Mouse (Mus musculus): ENCODE measurements around the gene Fam162a. TPM values are rescaled to one million over a fixed set of nuclear protein-coding genes. Genes with fewer than 3 reads are reported as not detected.

Gene Fam162a
- polyA plus RNA-seq, 1 experiment = 178 TPM

- no peak for TF ChIP-seq CEBPB (IDR thresholded peaks at IDR 0.05; ENCODE audit: low read depth)
- no peak for TF ChIP-seq USF1 (IDR thresholded peaks at IDR 0.05; ENCODE audit: low read depth)
- no peak for TF ChIP-seq MYOG (IDR thresholded peaks at IDR 0.05; ENCODE audit: control insufficient read depth, extremely low read depth, insufficient read length)
- no peak for TF ChIP-seq CTCF (IDR thresholded peaks at IDR 0.05; ENCODE audit: control insufficient read depth, insufficient read depth, insufficient read length)
- TF ChIP-seq FOSL1 (IDR thresholded peaks at IDR 0.05; ENCODE audit: insufficient read depth, low read length, poor library complexity, severe bottlenecking) = no peak
- TF ChIP-seq MYOD1 (IDR thresholded peaks at IDR 0.05; ENCODE audit: control insufficient read depth, insufficient read length, low read depth) = no peak
- no peak for TF ChIP-seq MAX (IDR thresholded peaks at IDR 0.05)
- Histone ChIP-seq H3ac (ENCODE audit: control insufficient read depth, insufficient read length, low read depth) (no peak overlapping the region), H3K79me2 (ENCODE audit: control insufficient read depth, insufficient read depth) (peaks cover 10% of the 10 kb centered on the region), H3K27me3 (ENCODE audit: control insufficient read depth, insufficient read depth, insufficient read length) (no peaks in the 10 kb centered on the region), H3K79me3 (ENCODE audit: low read depth) (peaks cover 2% of the 10 kb centered on the region), H3K36me3 (ENCODE audit: control insufficient read depth, insufficient read depth) (peaks cover 13% of the 10 kb centered on the region), H3K4me3 (ENCODE audit: insufficient read depth, poor library complexity, severe bottlenecking) (no peak overlapping the region)
These were observed 16.5 kb downstream of the Fam162a start for GRCm38 (mm10) chr16:36054920-36055319.

- Histone ChIP-seq H3K36me3 (ENCODE audit: control insufficient read depth, insufficient read depth) (peaks cover 25% of the 10 kb centered on the region), H3K79me2 (ENCODE audit: control insufficient read depth, insufficient read depth) (peaks cover 9% of the 10 kb centered on the region), H3K4me3 (ENCODE audit: insufficient read depth, poor library complexity, severe bottlenecking) (no peak overlapping the region), H3K79me3 (ENCODE audit: low read depth) (peaks cover under 1% of the 10 kb centered on the region), H3K27me3 (ENCODE audit: control insufficient read depth, insufficient read depth, insufficient read length) (no peaks in the 10 kb centered on the region), H3ac (ENCODE audit: control insufficient read depth, insufficient read length, low read depth) (no peak overlapping the region)
- TF ChIP-seq USF1 (IDR thresholded peaks at IDR 0.05; ENCODE audit: low read depth) (no peak), MAX (IDR thresholded peaks at IDR 0.05) (no peak)
These were observed 17.7 kb downstream of the Fam162a start for GRCm38 (mm10) chr16:36053524-36054275.

GRCm38 (mm10) chr16:36051491-36051890, 19.9 kb downstream of the Fam162a start:
- TF ChIP-seq CEBPB (IDR thresholded peaks at IDR 0.05; ENCODE audit: low read depth) = no peak
- no peak for TF ChIP-seq MYOD1 (IDR thresholded peaks at IDR 0.05; ENCODE audit: control insufficient read depth, insufficient read length, low read depth)
- TF ChIP-seq MYOG (IDR thresholded peaks at IDR 0.05; ENCODE audit: control insufficient read depth, extremely low read depth, insufficient read length) = no peak
- no peak for TF ChIP-seq USF1 (IDR thresholded peaks at IDR 0.05; ENCODE audit: low read depth)
- no peak for TF ChIP-seq MAX (IDR thresholded peaks at IDR 0.05)
- TF ChIP-seq FOSL1 (IDR thresholded peaks at IDR 0.05; ENCODE audit: insufficient read depth, low read length, poor library complexity, severe bottlenecking) = no peak
- no peak for TF ChIP-seq CTCF (IDR thresholded peaks at IDR 0.05; ENCODE audit: control insufficient read depth, insufficient read depth, insufficient read length)

GRCm38 (mm10) chr16:36047538-36047937, 23.9 kb downstream of the Fam162a start:
- no peak overlapping the region for H3ac ChIP-seq (ENCODE audit: control insufficient read depth, insufficient read length, low read depth)
- H3K4me3 ChIP-seq (ENCODE audit: insufficient read depth, poor library complexity, severe bottlenecking) = no peak overlapping the region
- peaks cover 14% of the 10 kb centered on the region for H3K79me2 ChIP-seq (ENCODE audit: control insufficient read depth, insufficient read depth)
- TF ChIP-seq USF1 (IDR thresholded peaks at IDR 0.05; ENCODE audit: low read depth) (no peak), MYOG (IDR thresholded peaks at IDR 0.05; ENCODE audit: control insufficient read depth, extremely low read depth, insufficient read length) (no peak), CTCF (IDR thresholded peaks at IDR 0.05; ENCODE audit: control insufficient read depth, insufficient read depth, insufficient read length) (no peak), MAX (IDR thresholded peaks at IDR 0.05) (no peak), MYOD1 (IDR thresholded peaks at IDR 0.05; ENCODE audit: control insufficient read depth, insufficient read length, low read depth) (no peak), FOSL1 (IDR thresholded peaks at IDR 0.05; ENCODE audit: insufficient read depth, low read length, poor library complexity, severe bottlenecking) (no peak), CEBPB (IDR thresholded peaks at IDR 0.05; ENCODE audit: low read depth) (no peak)
- peaks cover 53% of the 10 kb centered on the region for H3K36me3 ChIP-seq (ENCODE audit: control insufficient read depth, insufficient read depth)
- H3K27me3 ChIP-seq (ENCODE audit: control insufficient read depth, insufficient read depth, insufficient read length) = no peaks in the 10 kb centered on the region
- peaks cover 2% of the 10 kb centered on the region for H3K79me3 ChIP-seq (ENCODE audit: low read depth)

More at GRCm38 (mm10) chr16:36051491-36051890, 19.9 kb downstream of the Fam162a start:
- Histone ChIP-seq H3K79me2 (ENCODE audit: control insufficient read depth, insufficient read depth) (no peaks in the 10 kb centered on the region), H3K27me3 (ENCODE audit: control insufficient read depth, insufficient read depth, insufficient read length) (no peaks in the 10 kb centered on the region), H3ac (ENCODE audit: control insufficient read depth, insufficient read length, low read depth) (no peak overlapping the region), H3K79me3 (ENCODE audit: low read depth) (no peaks in the 10 kb centered on the region), H3K4me3 (ENCODE audit: insufficient read depth, poor library complexity, severe bottlenecking) (no peak overlapping the region), H3K36me3 (ENCODE audit: control insufficient read depth, insufficient read depth) (peaks cover 38% of the 10 kb centered on the region)

- no peak for TF ChIP-seq USF1 (IDR thresholded peaks at IDR 0.05; ENCODE audit: low read depth)
- no peak for TF ChIP-seq CTCF (IDR thresholded peaks at IDR 0.05; ENCODE audit: control insufficient read depth, insufficient read depth, insufficient read length)
- TF ChIP-seq CEBPB (IDR thresholded peaks at IDR 0.05; ENCODE audit: low read depth) = no peak
- no peak for TF ChIP-seq MAX (IDR thresholded peaks at IDR 0.05)
- Histone ChIP-seq H3K79me2 (ENCODE audit: control insufficient read depth, insufficient read depth) (peaks cover 28% of the 10 kb centered on the region), H3ac (ENCODE audit: control insufficient read depth, insufficient read length, low read depth) (no peak overlapping the region), H3K36me3 (ENCODE audit: control insufficient read depth, insufficient read depth) (peaks cover 37% of the 10 kb centered on the region), H3K27me3 (ENCODE audit: control insufficient read depth, insufficient read depth, insufficient read length) (no peaks in the 10 kb centered on the region), H3K4me3 (ENCODE audit: insufficient read depth, poor library complexity, severe bottlenecking) (no peak overlapping the region), H3K79me3 (ENCODE audit: low read depth) (peaks cover 8% of the 10 kb centered on the region)
These were observed 27.4 kb downstream of the Fam162a start for GRCm38 (mm10) chr16:36043964-36044363.

GRCm38 (mm10) chr16:36043073-36043472, 28.3 kb downstream of the Fam162a start:
- H3K36me3 ChIP-seq (ENCODE audit: control insufficient read depth, insufficient read depth) = peaks cover 29% of the 10 kb centered on the region

More at GRCm38 (mm10) chr16:36043073-36043472, 28.3 kb downstream of the Fam162a start:
- Histone ChIP-seq H3K27me3 (ENCODE audit: control insufficient read depth, insufficient read depth, insufficient read length) (no peaks in the 10 kb centered on the region), H3K4me3 (ENCODE audit: insufficient read depth, poor library complexity, severe bottlenecking) (no peak overlapping the region), H3K79me2 (ENCODE audit: control insufficient read depth, insufficient read depth) (peaks cover 28% of the 10 kb centered on the region), H3ac (ENCODE audit: control insufficient read depth, insufficient read length, low read depth) (no peak overlapping the region), H3K79me3 (ENCODE audit: low read depth) (peaks cover 8% of the 10 kb centered on the region)
- TF ChIP-seq CTCF (IDR thresholded peaks at IDR 0.05; ENCODE audit: control insufficient read depth, insufficient read depth, insufficient read length) (no peak), MYOG (IDR thresholded peaks at IDR 0.05; ENCODE audit: control insufficient read depth, extremely low read depth, insufficient read length) (no peak), CEBPB (IDR thresholded peaks at IDR 0.05; ENCODE audit: low read depth) (no peak), MAX (IDR thresholded peaks at IDR 0.05) (no peak), USF1 (IDR thresholded peaks at IDR 0.05; ENCODE audit: low read depth) (no peak), FOSL1 (IDR thresholded peaks at IDR 0.05; ENCODE audit: insufficient read depth, low read length, poor library complexity, severe bottlenecking) (no peak), MYOD1 (IDR thresholded peaks at IDR 0.05; ENCODE audit: control insufficient read depth, insufficient read length, low read depth) (no peak)

All from C2C12 (cell line).